Mouse (Mus musculus): ENCODE results near the gene Il1f6. TPM values are rescaled to one million over a fixed set of nuclear protein-coding genes. Genes with fewer than 3 reads are reported as not detected.
"Not testable (repeated sequence)": the region's sequence is repeated elsewhere in the genome, so short reads cannot be mapped to it uniquely, and the experiment has no call there.

The Il1f6 gene
- total RNA-seq (2021) = not detected

GRCm38 (mm10) chr2:24215118-24215517 is at the start of gene Il1f6:
Gene Il1f6 (plus strand): TSS chr2:24215418.
- no peak for DNase-seq
- intact Hi-C loops (cut with DNase I) = no loop called here

GRCm38 (mm10) chr2:24181683-24182331 is 33.4 kb upstream of the Il1f6 start:
- intact Hi-C loops (cut with DNase I) = not testable (repeated sequence)
- peak; percentile 8 to 22 for DNase-seq

DNA sequence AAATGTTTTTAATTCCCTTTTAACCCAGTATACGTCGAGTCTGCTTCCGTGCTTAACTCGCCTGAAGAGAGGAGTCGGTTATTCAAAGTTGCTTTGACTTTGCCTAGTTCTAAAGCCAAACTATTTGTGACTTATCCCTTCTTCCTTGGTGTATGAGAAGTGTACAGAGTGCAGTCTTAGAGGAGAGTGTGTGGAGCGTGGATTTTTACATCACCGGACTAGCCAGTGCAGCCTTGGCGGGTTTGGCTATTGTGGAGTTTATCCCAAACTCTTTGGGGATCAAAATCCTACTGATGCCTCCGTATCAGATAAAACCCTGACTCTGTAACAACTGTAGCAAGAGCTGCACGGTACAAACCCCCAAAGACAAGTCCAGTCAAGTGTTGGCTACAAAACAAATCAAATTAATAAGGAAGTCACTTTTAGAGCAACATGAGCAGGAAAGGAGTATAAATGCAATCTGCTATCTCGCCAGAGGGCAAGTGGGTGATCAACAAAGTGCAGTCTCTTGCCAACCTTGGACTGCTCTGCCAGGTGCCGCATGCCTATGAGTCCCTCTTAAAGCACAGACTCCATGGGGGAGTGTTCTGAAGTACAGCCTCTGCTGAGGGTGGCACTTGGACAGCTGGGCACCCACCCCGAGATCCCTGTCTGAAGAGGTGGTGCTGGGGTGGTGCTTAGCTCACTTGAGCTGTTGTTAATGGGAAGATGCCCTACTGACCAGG is 32.6 kb upstream of the Il1f6 start:
- intact Hi-C loops (cut with DNase I); DNase-seq: not testable (repeated sequence)

DNA sequence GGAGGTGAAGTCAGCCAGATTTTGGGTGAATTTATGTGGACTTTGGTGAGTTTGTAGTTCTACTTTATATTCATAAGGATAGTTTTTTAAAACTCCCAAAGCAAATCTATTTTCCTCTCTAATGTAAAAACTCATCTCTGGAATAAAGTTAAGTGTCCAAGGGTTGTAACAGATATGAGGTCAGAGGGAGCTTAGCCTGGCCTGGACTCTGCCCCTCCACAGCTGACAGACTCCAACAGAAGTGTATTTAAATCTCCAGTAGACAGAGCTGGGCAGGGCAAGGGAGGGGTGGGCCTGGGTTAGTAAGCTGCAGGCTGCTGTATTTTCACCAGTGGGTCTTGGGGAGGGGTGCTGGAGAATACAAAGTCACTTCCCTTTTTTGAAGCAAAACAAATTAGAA is 31.1 kb upstream of the Il1f6 start:
- intact Hi-C loops (cut with DNase I); DNase-seq: not testable (repeated sequence)

- intact Hi-C loops (cut with DNase I) = no loop called here
- no peak for DNase-seq
These were observed 29.0 kb upstream of the Il1f6 start, which contains the start of gene Il1f9 for GRCm38 (mm10) chr2:24186176-24186575. Gene Il1f9 (plus strand): TSS chr2:24186476.

GRCm38 (mm10) chr2:24187585-24187984 is 27.6 kb upstream of the Il1f6 start:
- DNase-seq = no peak
- intact Hi-C loops (cut with DNase I) = no loop called here

DNA sequence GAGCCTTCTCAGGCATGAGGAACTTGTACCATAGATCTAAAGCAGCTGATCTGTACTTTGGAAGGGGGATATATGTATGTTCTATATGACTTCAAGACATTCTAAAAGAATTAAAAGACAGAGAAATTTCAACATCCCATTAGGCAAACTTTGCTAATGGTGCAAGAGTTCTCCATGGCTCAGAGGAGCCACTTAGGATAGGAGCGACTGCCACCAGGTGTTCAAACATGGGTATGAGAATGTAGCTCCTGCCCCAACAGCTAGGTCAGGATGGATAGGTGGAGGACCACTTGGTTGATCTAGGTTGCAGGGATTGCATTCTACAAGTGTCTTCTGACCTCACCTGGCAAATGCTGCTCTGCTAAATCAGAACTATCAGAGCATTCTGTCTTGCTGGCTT is 27.0 kb upstream of the Il1f6 start:
- intact Hi-C loops (cut with DNase I) = no loop called here
- no peak for DNase-seq

DNA sequence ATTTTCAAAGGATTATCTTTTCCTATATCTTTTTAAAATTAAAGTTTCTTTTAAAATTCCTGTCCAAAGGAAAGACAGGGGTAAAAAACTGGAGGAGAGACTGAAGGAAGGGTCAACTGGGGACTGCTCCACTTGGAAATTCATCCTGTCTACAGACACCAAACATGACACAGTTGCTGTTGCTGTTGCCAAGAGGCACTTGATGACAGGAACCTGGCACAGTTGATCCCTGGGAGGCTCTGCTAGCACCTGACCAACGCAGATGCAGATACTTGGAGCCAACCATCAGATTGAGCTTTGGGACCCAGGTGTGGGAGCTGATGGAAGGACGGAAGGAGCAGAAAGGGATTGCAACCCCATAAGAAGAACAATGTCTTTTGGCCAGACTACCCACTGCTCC is 12.0 kb downstream of the Il1f6 start:
- intact Hi-C loops (cut with DNase I) = no loop called here
- peak; percentile 33 to 35 for DNase-seq

DNA sequence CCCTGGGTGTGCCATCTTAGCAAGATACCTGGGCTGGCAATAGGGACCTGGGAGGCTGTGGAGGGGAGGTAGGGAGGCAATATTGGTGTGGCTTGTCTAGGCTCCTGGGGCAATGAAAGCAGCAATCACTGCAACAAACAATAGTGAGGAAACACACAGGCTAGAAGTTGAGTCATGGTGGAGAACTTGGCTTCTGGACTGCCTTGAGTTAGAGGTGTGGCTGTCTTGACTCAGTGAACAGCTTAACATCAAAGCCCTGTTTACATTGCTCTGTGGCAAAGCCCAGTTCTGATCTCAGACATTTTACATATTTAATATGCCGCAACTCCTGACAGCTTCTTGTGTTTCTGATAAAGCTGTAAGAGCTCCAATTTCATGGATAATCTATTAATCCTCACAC is 52.3 kb downstream of the Il1f6 start:
- DNase-seq = no peak
- intact Hi-C loops (cut with DNase I) = no loop called here

GRCm38 (mm10) chr2:24273619-24274018 is 58.4 kb downstream of the Il1f6 start:
- DNase-seq = no peak
- intact Hi-C loops (cut with DNase I) = no loop called here

DNA sequence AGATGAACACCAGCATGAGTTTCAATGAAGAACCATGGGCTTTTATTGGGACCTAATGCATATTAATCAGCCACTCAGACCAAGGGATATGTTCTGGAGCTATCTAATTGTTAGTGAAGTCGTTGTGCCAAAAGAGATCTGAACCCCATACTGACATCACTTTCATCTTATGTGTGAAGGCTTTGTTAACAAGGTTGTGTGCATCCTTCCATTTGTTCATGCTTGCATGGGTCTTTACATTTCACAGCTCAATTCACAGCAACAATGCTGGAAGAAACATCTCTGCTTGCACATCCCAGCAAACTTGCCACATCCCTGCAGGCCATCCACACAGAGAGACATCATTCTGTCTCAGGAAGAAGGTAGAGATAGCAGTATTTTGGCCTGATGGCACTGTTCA is 59.9 kb downstream of the Il1f6 start:
- DNase-seq = no peak
- intact Hi-C loops (cut with DNase I) = no loop called here

Other genes starting within 250 kb of the Il1f6 start
- gene Hnmt, start 166.0 kb upstream of the Il1f6 start, total RNA-seq (2021) = 1 to 10 TPM; 7.8 to 8.5 TPM
- not detected for gene Tbpl2, start 118.8 kb upstream of the Il1f6 start, total RNA-seq (2021)
- not detected for gene Il1f8, start 62.3 kb upstream of the Il1f6 start, total RNA-seq (2021)
- not detected for gene Il1f9, start 28.9 kb upstream of the Il1f6 start, total RNA-seq (2021)
- gene Il1f5, start 61.5 kb downstream of the Il1f6 start, total RNA-seq (2021) = not detected
- not detected for gene Il1f10, start 75.8 kb downstream of the Il1f6 start, total RNA-seq (2021)
- under 1 TPM in 1 of 2 experiments, not detected in 1; 0.20 TPM for gene Il1rn, start 121.4 kb downstream of the Il1f6 start, total RNA-seq (2021)
- gene Psd4, start 152.2 kb downstream of the Il1f6 start, total RNA-seq (2021) = 1 to 10 TPM; 1.3 to 2.2 TPM

Measured in heart, postnatal 10 days (tissue).